Mouse (Mus musculus) MEL (cell line): ENCODE measurements at regions not wholly inside any gene's neighbourhood (a gene's known extent, or its start where the extent isn't known, plus 50 kb on each side); places are given as distances from the start of the nearest gene placed in this dataset.

Source experiments
- CTCF ChIP-seq, 3 experiments: IDR thresholded peaks in 2 of 3; conservative IDR thresholded peaks in 1 of 3; 2 replicates each; pipeline ENCODE4 v1.5.1; 2011 to 2012; ENCODE audit warnings: low read length in 3 of 3, low read depth in 2 of 3, mild to moderate bottlenecking in 2 of 3, improper control_type of control experiment in 1 of 3, inconsistent platforms in 1 of 3, mixed read lengths in 1 of 3, moderate library complexity in 1 of 3; ENCODE audit not compliant: control insufficient read depth in 1 of 3, insufficient read depth in 1 of 3, poor library complexity in 1 of 3, severe bottlenecking in 1 of 3
- E2F4 ChIP-seq: IDR thresholded peaks from 2 replicates; pipeline ENCODE4 v1.6.1; 2011; ENCODE audit warnings: low read depth, low read length, improper control_type of control experiment, borderline replicate concordance
- EP300 ChIP-seq, 2 experiments: IDR thresholded peaks; 2 replicates each; pipeline ENCODE4 v1.6.1; 2011; ENCODE audit warnings: improper control_type of control experiment in 2 of 2, low read length in 2 of 2, low read depth in 1 of 2, mild to moderate bottlenecking in 1 of 2
- GATA1 ChIP-seq: IDR thresholded peaks from 2 replicates; pipeline ENCODE4 v1.6.1; 2011; ENCODE audit warnings: low read depth, low read length, improper control_type of control experiment
- MAFK ChIP-seq: IDR thresholded peaks from 2 replicates; pipeline ENCODE4 v1.6.1; 2011; ENCODE audit warnings: low read depth, mild to moderate bottlenecking, low read length, improper control_type of control experiment, borderline replicate concordance
- POLR2A ChIP-seq, 2 experiments: IDR thresholded peaks; 2 replicates each; pipeline ENCODE4 v1.6.1; 2011 to 2012; ENCODE audit warnings: low read length in 2 of 2, mild to moderate bottlenecking in 2 of 2, control low read depth in 1 of 2, improper control_type of control experiment in 1 of 2, low read depth in 1 of 2, moderate library complexity in 1 of 2; ENCODE audit not compliant: control insufficient read depth in 1 of 2, insufficient read depth in 1 of 2, poor library complexity in 1 of 2
- SIN3A ChIP-seq: IDR thresholded peaks from 2 replicates; pipeline ENCODE4 v1.6.1; 2012; ENCODE audit warnings: low read length, improper control_type of control experiment, inconsistent platforms
- USF1 ChIP-seq: IDR thresholded peaks from 2 replicates; pipeline ENCODE4 v1.6.1; 2014; ENCODE audit warnings: low read depth, mild to moderate bottlenecking, inconsistent platforms, low read length, improper control_type of control experiment, moderate library complexity
- ZC3H11A ChIP-seq: IDR thresholded peaks from 2 replicates; pipeline ENCODE4 v1.6.1; 2012; ENCODE audit warnings: low read depth, mild to moderate bottlenecking, inconsistent platforms, low read length, improper control_type of control experiment
- ZMIZ1 ChIP-seq: IDR thresholded peaks from 2 replicates; pipeline ENCODE4 v1.6.1; 2012; ENCODE audit warnings: low read depth, mild to moderate bottlenecking, inconsistent platforms, low read length, improper control_type of control experiment, moderate library complexity

DNA sequence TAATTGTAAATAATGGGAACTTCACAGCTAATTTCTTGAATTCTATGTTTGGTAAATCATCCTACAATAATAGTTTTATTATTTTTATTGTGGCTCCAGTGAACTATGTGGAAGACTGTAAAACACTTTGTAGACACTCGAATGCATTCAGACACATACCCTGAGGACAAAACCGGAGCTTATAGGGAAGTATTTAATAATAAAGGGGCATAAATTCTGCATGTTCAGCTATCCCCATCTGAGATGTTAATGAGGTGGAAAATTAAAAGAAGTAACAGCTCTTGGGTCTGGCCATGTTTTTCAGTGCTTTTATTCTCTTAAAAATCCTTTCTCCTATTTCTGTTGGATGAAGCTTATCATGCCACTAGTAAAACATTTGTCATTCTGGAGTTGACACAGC is 657.8 kb downstream of the 1190002N15Rik start:
- TF ChIP-seq E2F4 (no peak), POLR2A (IDR thresholded peaks at IDR 0.05; ENCODE audit: control insufficient read depth in 1 of 2, insufficient read depth in 1 of 2, low read depth in 1 of 2, low read length in 2 of 2, poor library complexity in 1 of 2) (no peak), CTCF (IDR thresholded peaks at IDR 0.05 in 2 of 3, conservative IDR thresholded peaks at IDR 0.05 in 1 of 3; ENCODE audit: control insufficient read depth in 1 of 3, insufficient read depth in 1 of 3, low read depth in 2 of 3, low read length in 3 of 3, poor library complexity in 1 of 3, severe bottlenecking in 1 of 3) (no peak), GATA1 (no peak), ZC3H11A (no peak), MAFK (no peak), EP300 (IDR thresholded peaks at IDR 0.05; ENCODE audit: low read depth in 1 of 2, low read length in 2 of 2) (no peak), SIN3A (no peak), USF1 (no peak), ZMIZ1 (no peak)
